Comparison of ENCODE assay signal across 11 mouse cellular contexts in the genomic region with DNA sequence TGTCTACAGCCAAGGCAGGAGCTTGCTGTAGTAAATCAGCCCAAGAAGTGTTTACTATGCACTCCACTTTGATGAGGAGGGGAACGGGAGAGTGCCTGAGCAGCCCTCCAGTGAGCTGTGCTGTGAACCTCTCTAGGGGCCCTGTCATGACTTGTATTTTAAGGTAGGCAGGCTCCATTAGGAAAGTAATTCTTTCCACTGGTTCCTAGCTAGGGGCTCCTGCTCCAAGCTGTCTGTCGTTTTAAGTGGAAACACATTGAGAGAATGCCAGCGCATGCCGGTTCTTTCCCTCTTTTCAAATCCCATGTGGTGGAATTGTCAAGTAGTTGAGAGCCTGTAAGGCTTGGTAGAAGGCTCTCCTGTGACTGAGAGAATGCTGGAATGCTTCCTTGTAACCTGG.
A peak's percentile ranks its signal among the peaks of the same experiment; 100 is the strongest.
DNase-seq lines count a peak whose midpoint lies in the region; ATAC-seq and TF ChIP-seq lines count a peak whose summit lies in the region.
"Had no signal": no experiment of that assay in that cellular context is flagged by ENCODE, and none has a peak within 500 bp of the region (broad histone marks: within the 10 kb centered on the region; RNA-seq: fewer than 3 reads in every experiment).

No protein-coding gene starts in this region.

- no peak overlapping the region for H3K4me3 ChIP-seq in forebrain, embryonic 13.5 days
- no peak overlapping the region for H3K4me3 ChIP-seq in forebrain, embryonic 12.5 days (replicated peaks)
- H3K4me3 ChIP-seq in hindbrain, embryonic 12.5 days = no peak overlapping the region
- peak overlapping the region; percentile 55 for H3K4me3 ChIP-seq in midbrain, postnatal 0 days (ENCODE audit: low read depth, low read length)

- H3K36me3 ChIP-seq in forebrain, embryonic 13.5 days (ENCODE audit: poor library complexity, severe bottlenecking) = no peaks in the 10 kb centered on the region
- H3K36me3 ChIP-seq in forebrain, embryonic 12.5 days (replicated peaks) = no peaks in the 10 kb centered on the region
- no peaks in the 10 kb centered on the region for H3K36me3 ChIP-seq in hindbrain, embryonic 12.5 days
- no peaks in the 10 kb centered on the region for H3K36me3 ChIP-seq in midbrain, postnatal 0 days (ENCODE audit: insufficient read depth, low read length)

- H3K9me3 ChIP-seq in forebrain, embryonic 13.5 days (replicated peaks) = no peaks in the 10 kb centered on the region
- H3K9me3 ChIP-seq in forebrain, embryonic 12.5 days = no peaks in the 10 kb centered on the region
- H3K9me3 ChIP-seq in hindbrain, embryonic 12.5 days (replicated peaks) = no peaks in the 10 kb centered on the region
- H3K9me3 ChIP-seq in midbrain, postnatal 0 days (ENCODE audit: low read length) = no peaks in the 10 kb centered on the region

- no peak for ATAC-seq in forebrain, embryonic 13.5 days
- ATAC-seq in forebrain, embryonic 12.5 days (ENCODE audit: low FRiP score) = no peak
- ATAC-seq in hindbrain, embryonic 12.5 days (ENCODE audit: low FRiP score) = no peak
- no peak for ATAC-seq in midbrain, postnatal 0 days (ENCODE audit: low FRiP score)

- WGBS in forebrain, embryonic 13.5 days = 42% methylated on average over 4 of the region's 4 CpGs
- 53% methylated on average over 4 of the region's 4 CpGs for WGBS in forebrain, embryonic 12.5 days
- WGBS in hindbrain, embryonic 12.5 days = 29% methylated on average over 4 of the region's 4 CpGs
- WGBS in midbrain, postnatal 0 days = 31% methylated on average over 4 of the region's 4 CpGs

- peaks cover 33% of the 10 kb centered on the region for H3K27me3 ChIP-seq in forebrain, embryonic 13.5 days
- H3K27me3 ChIP-seq in forebrain, embryonic 12.5 days = peaks cover 40% of the 10 kb centered on the region
- H3K27me3 ChIP-seq in hindbrain, embryonic 12.5 days = peaks cover 19% of the 10 kb centered on the region; the same call in 1 of the 2 replicates
- H3K27me3 ChIP-seq in midbrain, postnatal 0 days (ENCODE audit: insufficient read depth, low read length) = no peaks in the 10 kb centered on the region

- peak; percentile 29 to 52 for DNase-seq in cerebellum, postnatal 36 days
- no peak for DNase-seq in midbrain, postnatal 0 days (ENCODE audit: low spot score)
- no peak for DNase-seq in retina, embryonic 14.5 days (ENCODE audit: low spot score)
- DNase-seq in kidney, postnatal 4 days = no peak
- no peak for DNase-seq in lung, postnatal 14 days
- DNase-seq: heart, postnatal 36 days; right cerebral cortex, postnatal 4 days had no signal

- H3K27ac ChIP-seq in forebrain, embryonic 13.5 days = no peak overlapping the region
- no peak overlapping the region for H3K27ac ChIP-seq in forebrain, embryonic 12.5 days
- H3K27ac ChIP-seq in hindbrain, embryonic 12.5 days = peak overlapping the region; percentile 8; the same call in 1 of the 2 replicates
- H3K27ac ChIP-seq in midbrain, postnatal 0 days (ENCODE audit: low read depth, low read length) = no peak overlapping the region
- H3K27ac ChIP-seq: kidney, postnatal 0 days had no signal

- H3K9ac ChIP-seq in forebrain, embryonic 13.5 days = no peak overlapping the region
- H3K9ac ChIP-seq in forebrain, embryonic 12.5 days = no peak overlapping the region
- H3K9ac ChIP-seq in hindbrain, embryonic 12.5 days = no peak overlapping the region
- no peak overlapping the region for H3K9ac ChIP-seq in midbrain, postnatal 0 days (replicated peaks; ENCODE audit: low read length, poor library complexity, severe bottlenecking)

- H3K4me1 ChIP-seq in forebrain, embryonic 13.5 days = peaks cover 29% of the 10 kb centered on the region
- H3K4me1 ChIP-seq in forebrain, embryonic 12.5 days = peaks cover 33% of the 10 kb centered on the region
- peaks cover 30% of the 10 kb centered on the region for H3K4me1 ChIP-seq in hindbrain, embryonic 12.5 days
- no peaks in the 10 kb centered on the region; the same call in 1 of the 2 replicates for H3K4me1 ChIP-seq in midbrain, postnatal 0 days (ENCODE audit: insufficient read depth, low read length)

- H3K4me2 ChIP-seq in forebrain, embryonic 13.5 days = peak overlapping the region; percentile 18
- H3K4me2 ChIP-seq in forebrain, embryonic 12.5 days = no peak overlapping the region
- H3K4me2 ChIP-seq in hindbrain, embryonic 12.5 days (replicated peaks) = peak overlapping the region; percentile 21; the same call in 1 of the 2 replicates
- peak overlapping the region; percentile 79 for H3K4me2 ChIP-seq in midbrain, postnatal 0 days (ENCODE audit: low read depth, low read length, poor library complexity, severe bottlenecking)

- no peak for TF ChIP-seq CTCF in midbrain, postnatal 0 days (IDR thresholded peaks at IDR 0.05)

Comparison
In these comparisons a context has a peak if more than half of its experiments do, and no peak if none do; other contexts are left out.
1. DNase-seq: peak in cerebellum, postnatal 36 days (2 of 2); none in midbrain, postnatal 0 days (single experiment), retina, embryonic 14.5 days (single experiment), kidney, postnatal 4 days (0 of 2) and lung, postnatal 14 days (single experiment).